Mouse (Mus musculus) kidney, adult 18-20 months (tissue): ENCODE measurements around the gene Trim3.

Source experiments
- DNase-seq: peaks from one replicate; pipeline ENCODE4 v3.0.0; 2021

The Trim3 gene

GRCm38 (mm10) chr7:105555571-105555970 lies 77.8 kb downstream of the Trim3 start:
- DNase-seq = no peak
